Mouse (Mus musculus) layer of hippocampus, adult 2 months (tissue): Measurements from ENCODE around the gene Cep170. TPM values are rescaled to one million over a fixed set of nuclear protein-coding genes. Genes with fewer than 3 reads are reported as not detected.
"Not testable (repeated sequence)": the region's sequence is repeated elsewhere in the genome, so short reads cannot be mapped to it uniquely, and the experiment has no call there.

Experiments
- DNase-seq, 2 experiments: peaks; one replicate each; pipeline ENCODE4 v3.0.0; 2022; ENCODE audit warnings: low spot score in 2 of 2
- H3K27ac ChIP-seq: fragments of 200-600 bp; 2 replicates; pipeline ENCODE4 v1.8.1; 2022
- H3K4me3 ChIP-seq: fragments of 200-600 bp; 2 replicates; pipeline ENCODE4 v1.8.1; 2022; ENCODE audit warnings: mild to moderate bottlenecking
- CTCF ChIP-seq: fragments of 200-600 bp; conservative IDR thresholded peaks from 2 replicates; pipeline ENCODE4 v1.8.1; 2022; ENCODE audit warnings: antibody characterized with exemption, mild to moderate bottlenecking, moderate library complexity
- long read RNA-seq, 2 experiments: library from polyadenylated mRNA; stranded (forward); transcript quantifications; one replicate each; pipeline ENCODE4 v2.0.0; 2021; ENCODE audit warnings: borderline mapping rate in 2 of 2
- total RNA-seq, 2 experiments: library from RNA; stranded (reverse); gene quantifications; 2 replicates each; pipeline ENCODE4 v1.2.3; 2021

The Cep170 gene
- total RNA-seq = 10 to 100 TPM; 96.4 to 96.8 TPM
- long read RNA-seq, experiment 1, partial matches to known transcripts = 2 of 10 reads
- long read RNA-seq, experiment 1, other reads (novel, unspliced or antisense) = 8 of 10 reads
- long read RNA-seq, experiment 2, partial matches to known transcripts = 6 of 19 reads
- long read RNA-seq, experiment 2, other reads (novel, unspliced or antisense) = 13 of 19 reads

GRCm38 (mm10) chr1:176814036-176814420 lies at the start of gene Cep170:
Gene Cep170, minus strand, starts transcription at chr1:176814067.
- DNase-seq = peak; percentile 95 to 98
- no peak for TF ChIP-seq CTCF
- peak within 1 kb of the TSS; percentile 95 for H3K27ac ChIP-seq
- peak within 1 kb of the TSS; percentile 86 for H3K4me3 ChIP-seq

GRCm38 (mm10) chr1:176861981-176862644 lies 48.2 kb upstream of the Cep170 start:
- peak; percentile 95 for TF ChIP-seq CTCF
- Histone ChIP-seq H3K4me3 (no peak overlapping the region), H3K27ac (no peak overlapping the region)
- peak; percentile 69 to 86 for DNase-seq

GRCm38 (mm10) chr1:176852813-176853590 lies 39.1 kb upstream of the Cep170 start:
- DNase-seq = no peak
- TF ChIP-seq CTCF = no peak
- H3K27ac ChIP-seq = no peak overlapping the region
- H3K4me3 ChIP-seq = no peak overlapping the region

- Histone ChIP-seq H3K27ac (no peak overlapping the region), H3K4me3 (no peak overlapping the region)
- peak in 1 of 2 experiments; percentile 58 for DNase-seq
- no peak for TF ChIP-seq CTCF
Observed at GRCm38 (mm10) chr1:176851401-176851800, 37.5 kb upstream of the Cep170 start.

- Histone ChIP-seq H3K4me3 (no peak overlapping the region), H3K27ac (peak overlapping the region; percentile 56; the same call in 1 of the 2 replicates)
- no peak for TF ChIP-seq CTCF
- DNase-seq = no peak
Observed at GRCm38 (mm10) chr1:176849377-176849776, 35.5 kb upstream of the Cep170 start.

- Histone ChIP-seq H3K4me3 (no peak overlapping the region), H3K27ac (peak overlapping the region; percentile 56; the same call in 1 of the 2 replicates)
- DNase-seq = no peak
- no peak for TF ChIP-seq CTCF
Observed at GRCm38 (mm10) chr1:176848613-176849290, 34.9 kb upstream of the Cep170 start.

GRCm38 (mm10) chr1:176847118-176847859 lies 33.4 kb upstream of the Cep170 start:
- no peak for TF ChIP-seq CTCF
- DNase-seq = no peak
- Histone ChIP-seq H3K27ac (no peak overlapping the region), H3K4me3 (no peak overlapping the region)

- DNase-seq = no peak
- no peak for TF ChIP-seq CTCF
- H3K4me3 ChIP-seq = no peak overlapping the region
Observed at GRCm38 (mm10) chr1:176845082-176845977, 31.5 kb upstream of the Cep170 start.

GRCm38 (mm10) chr1:176836562-176836961 lies 22.7 kb upstream of the Cep170 start:
- DNase-seq, H3K27ac ChIP-seq, H3K4me3 ChIP-seq: not testable (repeated sequence)

More at GRCm38 (mm10) chr1:176845082-176845977, 31.5 kb upstream of the Cep170 start:
- no peak overlapping the region for H3K27ac ChIP-seq

GRCm38 (mm10) chr1:176835501-176836294 lies 21.8 kb upstream of the Cep170 start:
- no peak for DNase-seq
- H3K4me3 ChIP-seq = peak overlapping the region; percentile 10; the same call in 1 of the 2 replicates
- no peak for TF ChIP-seq CTCF
- no peak overlapping the region for H3K27ac ChIP-seq
